Mouse (Mus musculus) testis, adult 2 months (tissue): ENCODE results near the gene Gnl2.

Experiments used
- CTCF ChIP-seq: fragments of 200-500 bp; IDR thresholded peaks from 2 replicates; pipeline ENCODE4 v1.5.1; 2012; ENCODE audit warnings: low read depth, mild to moderate bottlenecking, inconsistent platforms, low read length, moderate library complexity; ENCODE audit not compliant: control insufficient read depth, insufficient read depth, insufficient replicate concordance
- POLR2A ChIP-seq: fragments of 200-500 bp; IDR thresholded peaks from 2 replicates; pipeline ENCODE4 v1.6.1; 2012; ENCODE audit warnings: low read depth, mild to moderate bottlenecking, inconsistent platforms, low read length, moderate library complexity; ENCODE audit not compliant: control insufficient read depth

DNA sequence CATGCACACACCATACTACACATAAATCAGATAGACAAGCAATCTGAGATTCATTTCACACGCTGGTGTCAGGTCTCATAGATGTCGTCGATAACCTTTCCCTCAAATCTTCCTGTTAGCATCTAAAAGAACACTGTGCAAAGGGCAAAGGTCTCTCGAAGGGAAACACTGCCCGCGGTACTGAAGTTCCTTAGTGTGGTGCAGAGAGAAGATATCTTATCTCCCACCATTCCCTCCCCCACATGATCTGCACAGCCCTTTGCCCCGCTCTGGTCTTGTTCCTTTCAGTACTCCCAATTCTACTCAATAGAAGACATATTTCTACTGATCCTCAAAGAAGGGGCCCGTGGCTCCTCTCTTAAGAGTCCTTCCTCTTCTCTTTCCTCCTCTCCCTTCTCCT is 13.4 kb upstream of the Gnl2 start:
- TF ChIP-seq POLR2A (no peak), CTCF (no peak)
